Mouse (Mus musculus) ES-E14 (cell line): ENCODE measurements around the gene Lpcat4. TPM values are rescaled to one million over a fixed set of nuclear protein-coding genes. Genes with fewer than 3 reads are reported as not detected.

Source experiments
- DNase-seq: peaks from one replicate; pipeline ENCODE4 v3.0.0-alpha.2; 2013; ENCODE audit warnings: low read depth, low spot score
- H3K27ac ChIP-seq: 2 replicates; pipeline ENCODE4 v1.5.1; 2012; ENCODE audit warnings: low read depth, mild to moderate bottlenecking, low read length, moderate library complexity, mixed read lengths; ENCODE audit not compliant: poor library complexity, insufficient read depth, severe bottlenecking
- H3K36me3 ChIP-seq: 2 replicates; pipeline ENCODE4 v1.6.1; 2012; ENCODE audit warnings: mild to moderate bottlenecking, low read length, moderate library complexity, mixed read lengths; ENCODE audit not compliant: control insufficient read depth, poor library complexity, insufficient read depth, severe bottlenecking
- H3K4me1 ChIP-seq, 2 experiments: fragments of 150-350 bp in 1 of 2; sonication (generic) in 1 of 2; 2 replicates each; pipeline ENCODE4 v1.6.1; 2012; ENCODE audit warnings: low read length in 2 of 2, mild to moderate bottlenecking in 1 of 2, mixed read lengths in 1 of 2; ENCODE audit not compliant: control insufficient read depth in 2 of 2, insufficient read depth in 2 of 2, poor library complexity in 1 of 2
- H3K4me3 ChIP-seq, 2 experiments: fragments of 150-350 bp in 1 of 2; sonication (generic) in 1 of 2; 2 replicates each; pipeline ENCODE4 v1.5.1; 2012; ENCODE audit warnings: low read length in 2 of 2, low read depth in 1 of 2, mild to moderate bottlenecking in 1 of 2, mixed read lengths in 1 of 2; ENCODE audit not compliant: insufficient read depth in 1 of 2, poor library complexity in 1 of 2, severe bottlenecking in 1 of 2
- H3K9ac ChIP-seq: 2 replicates; pipeline ENCODE4 v1.6.1; 2012; ENCODE audit warnings: low read depth, mild to moderate bottlenecking, low read length, mixed read lengths; ENCODE audit not compliant: poor library complexity, insufficient read depth, severe bottlenecking
- H3K9me3 ChIP-seq: fragments of 150-350 bp; sonication (generic); 2 replicates; pipeline ENCODE4 v1.6.1; 2012; ENCODE audit warnings: low read depth, mild to moderate bottlenecking, low read length; ENCODE audit not compliant: control insufficient read depth, insufficient read depth
- CHD2 ChIP-seq: IDR thresholded peaks from 2 replicates; pipeline ENCODE4 v1.6.1; 2014; ENCODE audit warnings: mild to moderate bottlenecking, low read depth, low read length, inconsistent platforms
- HCFC1 ChIP-seq: IDR thresholded peaks from 2 replicates; pipeline ENCODE4 v1.6.1; 2012; ENCODE audit warnings: low read length, inconsistent platforms, borderline replicate concordance; ENCODE audit not compliant: insufficient read depth
- MAFK ChIP-seq: IDR thresholded peaks from 2 replicates; pipeline ENCODE4 v1.6.1; 2014; ENCODE audit warnings: mild to moderate bottlenecking, low read depth, low read length, inconsistent platforms; ENCODE audit not compliant: insufficient read depth
- ZC3H11A ChIP-seq: IDR thresholded peaks from 2 replicates; pipeline ENCODE4 v1.6.1; 2012; ENCODE audit warnings: low read depth, mild to moderate bottlenecking, inconsistent platforms, low read length, borderline replicate concordance
- ZNF384 ChIP-seq: IDR thresholded peaks from 2 replicates; pipeline ENCODE4 v1.6.1; 2012; ENCODE audit warnings: low read depth, low read length, inconsistent platforms
- in situ Hi-C, 2 experiments: fragments of 600-800 bp; cut with MboI; formaldehyde crosslinking; loops; one replicate each; pipeline ENCODE4 v1.15.1; 2025; ENCODE audit warnings: low sequenced_read_pairs in 2 of 2, inconsistent platforms in 1 of 2; ENCODE audit not compliant: unreplicated experiment in 2 of 2
- total RNA-seq: library from RNA; depleted of rRNA; stranded (reverse); fragments of 300-350 nt; gene quantifications from 2 replicates; pipeline ENCODE4 v1.2.3, GENCODE M21; 2012

The Lpcat4 gene
- total RNA-seq, 1 experiment = 15.8 TPM

DNA sequence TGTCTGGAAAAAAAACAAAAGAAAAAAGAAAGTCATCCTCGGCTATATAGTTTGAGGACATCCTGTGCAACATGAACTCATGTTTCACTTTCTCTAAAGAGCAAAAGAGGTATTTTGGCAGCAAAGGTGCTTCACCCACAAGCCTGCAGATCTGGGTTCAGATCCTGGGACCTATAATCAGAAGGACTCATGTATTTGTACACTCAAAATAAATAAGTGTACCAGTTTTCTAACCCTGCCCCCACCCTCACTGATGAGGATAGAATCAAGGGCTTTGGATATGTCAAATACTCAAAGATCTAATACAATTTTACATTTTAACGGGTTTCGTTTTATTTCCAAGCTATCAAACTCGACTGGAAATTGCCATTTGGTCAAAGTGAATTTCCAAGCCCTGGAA lies 25.1 kb downstream of the Lpcat4 start:
- in situ Hi-C loops = no loop called here
- Histone ChIP-seq H3K4me3 (no peak overlapping the region), H3K9ac (no peak overlapping the region), H3K4me1 (no peaks in the 10 kb centered on the region; a peak in 1 of 4 replicates), H3K36me3 (peaks cover 3% of the 10 kb centered on the region; the same call in 1 of the 2 replicates), H3K27ac (no peak overlapping the region), H3K9me3 (no peaks in the 10 kb centered on the region)
- TF ChIP-seq HCFC1 (no peak), ZNF384 (no peak), CHD2 (no peak), MAFK (no peak), ZC3H11A (no peak)
- no peak for DNase-seq

DNA sequence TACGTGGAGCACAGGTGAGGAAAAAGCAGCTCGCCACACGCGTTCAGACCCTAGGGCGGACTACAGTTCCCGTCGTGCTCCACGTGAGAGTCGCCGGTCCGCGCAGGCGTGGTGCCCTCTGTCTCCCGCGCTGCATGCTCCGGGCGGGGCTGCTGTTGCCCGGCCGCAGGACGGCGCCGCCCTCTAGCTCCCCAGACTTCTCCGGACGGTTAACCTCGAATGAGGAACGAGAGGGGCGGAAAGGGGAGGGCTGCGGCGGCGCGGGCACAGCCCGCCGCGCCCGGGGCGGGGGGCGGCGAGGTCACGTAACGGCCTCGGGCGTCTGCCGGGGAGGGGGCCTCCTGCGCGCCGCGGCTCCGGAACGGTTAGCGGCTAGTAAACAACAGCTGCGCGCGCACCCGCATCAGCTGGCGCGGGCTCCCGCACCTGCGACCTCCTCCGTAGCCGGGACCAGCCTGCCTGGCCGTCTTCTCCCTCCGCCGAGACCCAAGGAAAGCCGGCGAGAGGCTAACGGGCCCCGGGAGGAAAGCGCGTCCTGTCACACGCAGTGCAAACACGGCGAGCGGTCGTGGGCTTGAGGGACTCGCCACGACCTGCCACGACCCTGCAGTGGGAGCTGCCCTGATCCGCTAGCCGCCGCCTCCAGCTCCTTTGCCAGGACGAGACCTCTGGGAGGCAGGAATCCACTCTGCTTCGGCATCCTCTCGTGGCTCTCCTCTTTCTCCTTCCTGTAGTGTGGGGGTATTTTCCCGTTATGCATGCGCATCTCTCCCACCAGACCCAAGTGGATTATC lies 26.4 kb downstream of the Lpcat4 start, which contains the start of gene Slc12a6:
Slc12a6 (plus strand) TSS at position 378 of the 794 bp plus-strand sequence.
- H3K9ac ChIP-seq = peak within 1 kb of the TSS; percentile 76
- no peak within 1 kb of the TSS for H3K27ac ChIP-seq
- peak; percentile 75 for DNase-seq
- H3K9me3 ChIP-seq = no peaks in the 10 kb centered on the region
- peak within 1 kb of the TSS; percentile 86 to 99 for H3K4me3 ChIP-seq
- in situ Hi-C loops = no loop called here
- H3K36me3 ChIP-seq = peaks cover 3% of the 10 kb centered on the region; the same call in 1 of the 2 replicates
- TF ChIP-seq ZNF384 (no peak), CHD2 (no peak), MAFK (no peak), HCFC1 (peak; percentile 93)
- H3K4me1 ChIP-seq = no peaks in the 10 kb centered on the region; a peak in 1 of 4 replicates

DNA sequence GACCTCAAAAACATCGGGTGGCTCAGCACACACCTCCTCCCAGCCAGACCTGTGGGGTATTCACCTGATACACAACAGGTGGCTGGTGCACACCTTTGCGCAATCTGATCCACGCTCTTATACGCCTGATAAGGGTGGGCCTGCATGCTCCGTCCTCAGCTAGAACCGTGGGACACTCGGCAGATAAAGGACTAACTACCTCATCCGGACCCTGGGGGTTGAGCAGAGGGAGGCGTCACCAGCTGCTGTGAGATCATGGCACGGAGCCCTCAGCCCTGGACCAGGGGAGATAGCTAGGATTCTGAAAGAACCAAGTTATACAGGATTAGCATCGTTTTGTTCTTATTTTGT lies 26.9 kb downstream of the Lpcat4 start, which contains the start of gene Gm21985:
Gm21985 (plus strand) TSS at position 73 of the 351 bp plus-strand sequence.
- in situ Hi-C loops = no loop called here
- H3K4me1 ChIP-seq = no peaks in the 10 kb centered on the region; a peak in 1 of 4 replicates
- H3K9me3 ChIP-seq = no peaks in the 10 kb centered on the region
- TF ChIP-seq CHD2 (no peak), MAFK (no peak), ZNF384 (no peak), HCFC1 (no peak), ZC3H11A (no peak)
- peak within 1 kb of the TSS; percentile 76 for H3K9ac ChIP-seq
- no peak within 1 kb of the TSS for H3K27ac ChIP-seq
- DNase-seq = no peak
- H3K4me3 ChIP-seq = peak within 1 kb of the TSS; percentile 86 to 99
- H3K36me3 ChIP-seq = peaks cover 3% of the 10 kb centered on the region; the same call in 1 of the 2 replicates

DNA sequence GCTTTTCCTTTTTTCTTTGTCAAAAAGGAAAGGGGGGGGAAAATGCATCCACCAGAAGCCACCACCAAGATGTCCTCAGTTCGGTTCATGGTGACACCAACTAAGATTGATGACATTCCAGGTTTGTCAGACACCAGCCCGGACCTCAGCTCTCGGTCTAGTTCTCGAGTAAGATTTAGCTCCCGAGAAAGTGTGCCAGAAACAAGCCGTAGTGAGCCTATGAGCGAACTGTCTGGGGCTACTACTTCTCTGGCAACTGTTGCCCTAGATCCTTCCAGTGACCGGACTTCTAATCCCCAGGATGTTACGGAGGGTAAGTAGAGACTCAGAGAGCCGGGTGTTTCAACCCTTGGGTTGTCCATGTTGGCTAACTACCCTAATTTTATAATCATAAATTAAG lies 27.5 kb downstream of the Lpcat4 start:
- DNase-seq = no peak
- Histone ChIP-seq H3K4me3 (peak overlapping the region in 1 of 2 experiments; percentile 99; a peak in 2 of 4 replicates), H3K9me3 (no peaks in the 10 kb centered on the region), H3K9ac (no peak overlapping the region), H3K27ac (no peak overlapping the region), H3K36me3 (peaks cover 3% of the 10 kb centered on the region; the same call in 1 of the 2 replicates), H3K4me1 (no peaks in the 10 kb centered on the region; a peak in 1 of 4 replicates)
- TF ChIP-seq ZC3H11A = no peak
- no peak for TF ChIP-seq ZNF384
- TF ChIP-seq CHD2 = no peak
- no peak for TF ChIP-seq HCFC1
- no peak for TF ChIP-seq MAFK
- in situ Hi-C loops = no loop called here
